Mouse (Mus musculus): ENCODE results near the gene Casp1. TPM values are rescaled to one million over a fixed set of nuclear protein-coding genes. Genes with fewer than 3 reads are reported as not detected.

Gene Casp1
- polyA plus RNA-seq, 1 experiment from 2014 or later, result 0.35 TPM

DNA sequence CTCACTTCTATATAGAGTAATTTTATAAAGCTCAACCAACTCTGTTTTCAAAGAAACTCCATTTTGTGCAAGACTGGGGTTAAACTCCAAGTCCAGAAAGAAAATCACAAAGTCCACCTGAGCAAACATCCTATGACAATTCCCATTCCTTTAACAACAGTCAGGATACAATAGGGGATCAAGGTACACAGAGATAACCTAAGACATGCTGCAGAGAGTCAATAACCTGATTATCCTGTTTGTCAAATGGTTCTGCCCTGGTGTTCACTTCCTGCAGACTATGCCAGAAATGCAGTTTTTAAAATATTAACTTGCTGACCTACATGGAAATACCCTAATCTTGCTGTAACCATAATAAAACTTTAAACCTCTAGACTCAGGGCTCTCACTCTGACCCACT lies 34.1 kb downstream of the Casp1 start:
- Histone ChIP-seq H3K9me3 (no peaks in the 10 kb centered on the region), H3K27me3 (replicated peaks; ENCODE audit: low read depth, poor library complexity, severe bottlenecking) (no peaks in the 10 kb centered on the region), H3K36me3 (replicated peaks) (no peaks in the 10 kb centered on the region), H3K4me3 (no peak overlapping the region), H3K27ac (replicated peaks) (no peak overlapping the region), H3K4me1 (no peaks in the 10 kb centered on the region)
- no peak for DNase-seq (ENCODE audit: low spot score)

DNA sequence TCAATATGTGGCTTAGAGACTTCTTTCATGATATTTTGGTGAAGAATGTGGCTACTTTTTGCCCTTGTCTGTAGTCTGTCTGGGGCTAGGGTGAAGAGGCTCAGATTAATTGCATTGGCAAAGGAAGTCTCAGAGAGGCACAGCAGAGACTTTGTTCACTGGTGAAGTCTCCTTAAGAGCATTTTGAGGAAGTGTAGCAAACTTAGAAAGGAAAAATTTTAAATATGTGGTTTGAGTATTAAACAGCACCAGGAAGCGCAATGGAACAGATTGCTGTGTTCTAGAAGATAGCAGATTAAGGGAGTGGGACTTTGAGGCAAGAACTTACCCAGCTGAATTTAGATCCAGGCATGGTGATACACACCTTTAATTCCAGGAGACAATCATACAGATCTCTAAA lies 35.1 kb downstream of the Casp1 start:
- H3K36me3 ChIP-seq (replicated peaks), result no peaks in the 10 kb centered on the region
- WGBS, result 91% methylated on average over 1 of the region's 1 CpGs
- H3K27me3 ChIP-seq (replicated peaks; ENCODE audit: low read depth, poor library complexity, severe bottlenecking), result no peaks in the 10 kb centered on the region
- H3K4me1 ChIP-seq, result no peaks in the 10 kb centered on the region
- DNase-seq (ENCODE audit: low spot score), result no peak
- no peak overlapping the region for H3K4me3 ChIP-seq
- H3K27ac ChIP-seq (replicated peaks), result no peak overlapping the region
- H3K9me3 ChIP-seq, result no peaks in the 10 kb centered on the region

DNA sequence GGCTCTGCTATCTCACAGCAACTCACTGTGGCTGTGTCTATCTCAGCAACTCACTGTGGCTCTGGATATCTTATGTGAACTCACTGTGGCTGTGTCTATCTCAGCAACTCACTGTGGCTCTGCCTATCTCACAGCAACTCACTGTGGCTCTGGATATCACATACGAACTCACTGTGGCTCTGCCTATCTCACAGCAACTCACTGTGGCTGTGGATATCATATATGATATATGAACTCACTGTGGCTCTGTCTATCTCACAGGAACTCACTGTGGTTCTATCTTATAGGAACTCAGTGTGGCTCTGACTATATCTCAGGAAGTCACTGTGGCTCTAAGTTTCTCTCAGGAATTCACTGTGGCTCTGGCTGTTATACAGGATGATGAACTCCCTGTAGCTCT lies 44.8 kb downstream of the Casp1 start:
- no peaks in the 10 kb centered on the region for H3K27me3 ChIP-seq (replicated peaks; ENCODE audit: low read depth, poor library complexity, severe bottlenecking)
- DNase-seq (ENCODE audit: low spot score), result no peak
- WGBS, result 80% methylated on average over 1 of the region's 1 CpGs
- H3K36me3 ChIP-seq (replicated peaks), result no peaks in the 10 kb centered on the region
- no peaks in the 10 kb centered on the region for H3K4me1 ChIP-seq
- H3K27ac ChIP-seq (replicated peaks), result no peak overlapping the region
- H3K4me3 ChIP-seq, result no peak overlapping the region
- H3K9me3 ChIP-seq, result no peaks in the 10 kb centered on the region

DNA sequence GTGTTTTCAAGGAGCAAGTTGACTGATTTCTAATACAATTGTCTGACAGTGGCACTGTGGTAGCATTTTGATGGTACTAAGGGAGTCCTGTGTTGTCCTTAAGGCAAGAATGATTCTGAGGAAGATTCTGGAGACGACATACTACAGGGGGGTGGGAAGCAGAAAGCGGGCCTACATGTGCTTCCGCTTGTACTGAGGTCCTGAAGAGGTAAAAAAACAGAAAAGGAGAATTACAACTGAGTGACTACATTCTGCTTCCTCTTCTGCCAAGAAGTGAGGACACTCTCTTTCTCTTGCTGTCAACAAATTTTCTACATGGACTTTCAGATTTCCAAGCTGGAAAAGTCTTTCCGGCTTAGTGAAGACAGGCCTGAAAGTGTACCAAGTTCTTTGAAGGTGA lies 45.8 kb downstream of the Casp1 start:
- H3K36me3 ChIP-seq (replicated peaks), result no peaks in the 10 kb centered on the region
- 92% methylated on average over 4 of the region's 4 CpGs for WGBS

DNA sequence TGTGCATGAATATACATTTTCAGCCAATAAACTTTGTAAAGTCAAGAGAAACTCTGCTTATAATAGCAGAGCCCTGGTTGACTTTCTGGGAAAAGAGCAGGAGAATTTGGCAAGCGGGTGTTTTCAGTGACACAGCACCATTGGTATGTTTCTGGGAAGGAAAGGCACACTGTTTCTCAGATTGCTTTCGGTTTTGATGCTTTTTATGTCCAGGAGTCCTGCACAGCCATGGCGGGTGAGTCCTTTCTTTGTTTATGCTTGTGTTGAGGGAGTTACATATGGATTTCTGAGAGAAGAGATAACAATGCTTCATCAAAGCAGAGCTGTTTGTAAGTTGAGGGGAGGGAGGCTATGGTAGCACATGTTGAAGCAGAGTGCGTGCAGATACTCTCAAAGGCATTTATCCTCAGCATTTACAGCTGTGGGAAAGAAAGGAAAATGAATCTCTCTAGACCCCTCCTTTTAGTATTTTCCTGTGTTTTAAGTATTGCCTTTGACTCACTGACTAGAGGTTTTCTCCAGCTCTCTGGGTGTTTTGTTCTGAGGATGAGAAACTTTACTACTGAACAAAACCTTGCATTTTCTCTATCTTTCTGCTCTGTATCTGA lies 47.1 kb downstream of the Casp1 start, which contains the start of gene Casp12:
Gene Casp12, plus strand, starts transcription at position 140 of the 608 bp plus-strand sequence.
- no peaks in the 10 kb centered on the region for H3K27me3 ChIP-seq (replicated peaks; ENCODE audit: low read depth, poor library complexity, severe bottlenecking)
- no peak within 1 kb of the TSS for H3K27ac ChIP-seq (replicated peaks)
- H3K9me3 ChIP-seq, result no peaks in the 10 kb centered on the region
- 73% methylated on average over 4 of the region's 4 CpGs for WGBS
- no peak for DNase-seq (ENCODE audit: low spot score)
- no peak within 1 kb of the TSS for H3K4me3 ChIP-seq
- no peaks in the 10 kb centered on the region for H3K4me1 ChIP-seq
- H3K36me3 ChIP-seq (replicated peaks), result no peaks in the 10 kb centered on the region

More for the DNA sequence above, 45.8 kb downstream of the Casp1 start:
- H3K9me3 ChIP-seq, result no peaks in the 10 kb centered on the region
- no peaks in the 10 kb centered on the region for H3K27me3 ChIP-seq (replicated peaks; ENCODE audit: low read depth, poor library complexity, severe bottlenecking)
- DNase-seq (ENCODE audit: low spot score), result no peak
- no peaks in the 10 kb centered on the region for H3K4me1 ChIP-seq
- H3K27ac ChIP-seq (replicated peaks), result no peak overlapping the region
- no peak overlapping the region for H3K4me3 ChIP-seq

DNA sequence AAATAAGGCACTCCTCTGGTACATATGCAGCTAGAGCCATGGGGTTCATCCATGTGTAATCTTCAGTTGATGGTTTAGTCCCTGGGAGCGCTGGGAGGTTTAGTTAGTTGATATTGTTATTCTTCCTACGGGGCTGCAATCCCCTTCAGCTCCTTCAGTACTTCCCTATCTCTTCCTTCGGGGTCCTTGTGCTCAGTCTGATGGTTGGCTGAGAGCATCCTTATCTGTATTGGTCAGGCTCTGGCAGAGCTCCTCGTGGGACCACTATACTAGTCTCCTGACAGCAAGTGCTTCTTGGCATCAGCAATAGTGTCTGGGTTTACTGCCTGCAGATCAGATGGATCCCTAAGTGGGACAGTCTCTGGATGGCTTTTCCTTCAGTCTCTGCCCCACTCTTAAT lies 49.1 kb downstream of the Casp1 start:
- no peak for DNase-seq (ENCODE audit: low spot score)
- Histone ChIP-seq H3K36me3 (replicated peaks) (no peaks in the 10 kb centered on the region), H3K27me3 (replicated peaks; ENCODE audit: low read depth, poor library complexity, severe bottlenecking) (no peaks in the 10 kb centered on the region), H3K27ac (replicated peaks) (no peak overlapping the region), H3K9me3 (no peaks in the 10 kb centered on the region), H3K4me1 (no peaks in the 10 kb centered on the region), H3K4me3 (no peak overlapping the region)
- WGBS, result 81% methylated on average over 4 of the region's 4 CpGs

DNA sequence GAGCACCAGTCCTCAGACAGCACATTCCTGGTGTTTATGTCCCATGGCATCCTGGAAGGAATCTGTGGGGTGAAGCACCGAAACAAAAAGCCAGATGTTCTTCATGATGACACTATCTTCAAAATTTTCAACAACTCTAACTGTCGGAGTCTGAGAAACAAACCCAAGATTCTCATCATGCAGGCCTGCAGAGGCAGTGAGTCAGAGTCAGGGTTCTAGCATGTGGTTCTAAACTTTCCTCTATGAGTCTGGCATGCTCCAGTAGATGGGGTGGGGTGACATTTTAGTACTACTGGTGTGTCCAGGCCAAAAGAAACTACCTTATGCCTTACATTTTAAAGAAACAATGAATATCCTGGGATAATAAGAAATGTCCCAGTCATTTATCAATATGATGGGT lies 55.4 kb downstream of the Casp1 start:
- no peak for DNase-seq (ENCODE audit: low spot score)
- H3K36me3 ChIP-seq (replicated peaks), result no peaks in the 10 kb centered on the region
- no peak overlapping the region for H3K4me3 ChIP-seq
- H3K27ac ChIP-seq (replicated peaks), result no peak overlapping the region
- no peaks in the 10 kb centered on the region for H3K4me1 ChIP-seq
- 86% methylated on average over 2 of the region's 2 CpGs for WGBS
- H3K9me3 ChIP-seq, result no peaks in the 10 kb centered on the region
- no peaks in the 10 kb centered on the region for H3K27me3 ChIP-seq (replicated peaks; ENCODE audit: low read depth, poor library complexity, severe bottlenecking)

DNA sequence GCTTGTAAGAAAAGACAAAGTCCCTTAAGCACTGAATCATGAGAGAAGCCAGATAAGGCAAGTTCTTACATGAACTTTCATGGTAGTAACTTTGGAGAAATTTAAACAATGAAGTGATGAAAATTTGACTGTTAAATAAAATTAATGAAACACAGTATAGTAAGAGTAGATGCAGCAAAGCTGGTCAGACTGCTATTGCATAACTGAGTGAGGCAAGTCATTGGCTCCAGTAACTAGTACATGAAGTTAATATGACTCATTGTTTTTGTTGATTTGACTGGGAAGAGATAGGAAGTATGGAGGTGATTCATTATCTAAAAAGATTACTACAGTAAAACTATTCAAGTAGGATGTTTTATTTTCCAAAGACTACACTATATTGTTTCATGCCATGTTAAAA lies 58.5 kb downstream of the Casp1 start:
- no peak overlapping the region for H3K27ac ChIP-seq (replicated peaks)
- no peak for DNase-seq (ENCODE audit: low spot score)
- H3K36me3 ChIP-seq (replicated peaks), result no peaks in the 10 kb centered on the region
- H3K27me3 ChIP-seq (replicated peaks; ENCODE audit: low read depth, poor library complexity, severe bottlenecking), result no peaks in the 10 kb centered on the region
- no peaks in the 10 kb centered on the region for H3K9me3 ChIP-seq
- no peak overlapping the region for H3K4me3 ChIP-seq
- no peaks in the 10 kb centered on the region for H3K4me1 ChIP-seq

Other genes starting within 250 kb of the Casp1 start
- not detected in 2 replicates for gene Casp4, start 10.3 kb downstream of the Casp1 start, polyA plus RNA-seq (2016; fragmentation: Nextera tagmentation; extraction: Ambion mirVana)
- gene Casp12, start 46.9 kb downstream of the Casp1 start, polyA plus RNA-seq (2016; fragmentation: Nextera tagmentation; extraction: Ambion mirVana), result not detected in 2 replicates

Data from embryonic facial prominence, embryonic 10.5 days (tissue).